Mouse (Mus musculus) heart, postnatal 0 days (tissue): Measurements from ENCODE around the gene Yap1. TPM values are rescaled to one million over a fixed set of nuclear protein-coding genes. Genes with fewer than 3 reads are reported as not detected.

Source experiments
- ATAC-seq: fragments of 200-750 bp; cut with Nextera tagmentation; 2 replicates; pipeline ENCODE4 v1.8.0; 2017; ENCODE audit warnings: low read depth, moderate number of reproducible peaks, moderate library complexity; ENCODE audit not compliant: insufficient read depth
- DNase-seq: peaks from one replicate; pipeline ENCODE4 v3.0.0-alpha.2; 2016; ENCODE audit warnings: low spot score
- H3K27ac ChIP-seq: fragments of 300-500 bp; sonication (generic); 2 replicates; pipeline ENCODE4 v1.5.1; 2014; ENCODE audit warnings: low read depth, mild to moderate bottlenecking
- H3K27me3 ChIP-seq: fragments of 300-500 bp; sonication (generic); 2 replicates; pipeline ENCODE4 v1.6.1; 2014; ENCODE audit warnings: low read length, mixed read lengths; ENCODE audit not compliant: control insufficient read depth, insufficient read depth
- H3K36me3 ChIP-seq: fragments of 300-500 bp; sonication (generic); replicated peaks from 2 replicates; pipeline ENCODE4 v1.6.1; 2014; ENCODE audit warnings: low read length, mixed read lengths; ENCODE audit not compliant: control insufficient read depth, insufficient read depth
- H3K4me1 ChIP-seq: fragments of 300-500 bp; sonication (generic); 2 replicates; pipeline ENCODE4 v1.6.1; 2014; ENCODE audit warnings: antibody characterized with exemption; ENCODE audit not compliant: control insufficient read depth, insufficient read depth
- H3K4me2 ChIP-seq: fragments of 300-500 bp; sonication (generic); 2 replicates; pipeline ENCODE4 v1.6.1; 2014; ENCODE audit warnings: low read depth, mild to moderate bottlenecking, low read length, moderate library complexity
- H3K4me3 ChIP-seq: fragments of 300-500 bp; sonication (generic); 2 replicates; pipeline ENCODE4 v1.5.1; 2014; ENCODE audit warnings: low read depth, low read length
- H3K9ac ChIP-seq: fragments of 300-500 bp; sonication (generic); replicated peaks from 2 replicates; pipeline ENCODE4 v1.6.1; 2014; ENCODE audit warnings: low read depth, low read length, mixed read lengths
- H3K9me3 ChIP-seq: fragments of 300-500 bp; sonication (generic); replicated peaks from 2 replicates; pipeline ENCODE4 v1.6.1; 2016; ENCODE audit warnings: low read length; ENCODE audit not compliant: control insufficient read depth
- CTCF ChIP-seq: IDR thresholded peaks from 2 replicates; pipeline ENCODE4 v1.5.1; 2016; ENCODE audit warnings: antibody characterized with exemption, control low read depth, low read depth
- EP300 ChIP-seq: IDR thresholded peaks from 2 replicates; pipeline ENCODE4 v1.6.1; 2016; ENCODE audit warnings: antibody characterized with exemption, low read depth
- WGBS: fragments of 180-500 bp; shearing (Covaris S2); extraction: QIAGEN DNeasy Blood & Tissue Kit; methylation state at CpG from one replicate; pipeline ENCODE4 v1.1.7; 2014; 5-methylcytosine and 5-hydroxymethylcytosine counted together
- polyA plus RNA-seq: library from polyadenylated mRNA; unstranded; fragments of >200 nt; fragmentation: Nextera tagmentation; extraction: Ambion mirVana; gene quantifications from 2 replicates; pipeline ENCODE4 v1.2.1, GENCODE M21; 2015
- total RNA-seq: library from RNA; depleted of rRNA; stranded (reverse); fragments of >200 nt; gene quantifications from 2 replicates; pipeline ENCODE4 v1.2.3, GENCODE M21; 2014; ENCODE audit warnings: low replicate concordance

Gene Yap1
- total and polyA plus RNA-seq, 2 experiments from 2014 or later: 12.9 to 64.9 TPM

DNA sequence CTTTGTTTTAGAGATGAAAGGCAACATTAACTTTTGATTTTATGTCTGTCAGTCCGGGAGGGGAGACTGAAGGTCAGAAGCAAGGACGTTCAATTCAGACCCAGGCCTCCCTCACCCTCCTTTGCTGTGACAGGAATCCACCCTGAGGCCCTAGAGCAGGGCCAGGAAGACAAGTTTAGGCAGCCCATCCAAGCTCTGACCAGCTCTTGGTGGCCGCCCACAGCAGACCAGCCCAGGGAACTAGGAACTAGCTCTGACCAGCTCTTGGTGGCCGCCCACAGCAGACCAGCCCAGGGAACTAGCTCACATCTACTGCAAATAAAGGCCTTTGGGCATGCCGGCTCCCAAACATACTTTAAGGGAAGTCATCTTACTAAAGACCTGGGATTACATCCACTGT, 26.8 kb downstream of the Yap1 start:
- TF ChIP-seq CTCF (no peak), EP300 (no peak)
- Histone ChIP-seq H3K4me3 (no peak overlapping the region), H3K4me1 (peaks cover 37% of the 10 kb centered on the region; the same call in 1 of the 2 replicates), H3K4me2 (no peak overlapping the region), H3K27me3 (no peaks in the 10 kb centered on the region), H3K9me3 (no peaks in the 10 kb centered on the region), H3K9ac (no peak overlapping the region), H3K36me3 (peaks cover 16% of the 10 kb centered on the region), H3K27ac (peak overlapping the region; percentile 46; the same call in 1 of the 2 replicates)
- no peak for DNase-seq
- WGBS: 57% methylated on average over 5 of the region's 5 CpGs
- ATAC-seq: no peak

DNA sequence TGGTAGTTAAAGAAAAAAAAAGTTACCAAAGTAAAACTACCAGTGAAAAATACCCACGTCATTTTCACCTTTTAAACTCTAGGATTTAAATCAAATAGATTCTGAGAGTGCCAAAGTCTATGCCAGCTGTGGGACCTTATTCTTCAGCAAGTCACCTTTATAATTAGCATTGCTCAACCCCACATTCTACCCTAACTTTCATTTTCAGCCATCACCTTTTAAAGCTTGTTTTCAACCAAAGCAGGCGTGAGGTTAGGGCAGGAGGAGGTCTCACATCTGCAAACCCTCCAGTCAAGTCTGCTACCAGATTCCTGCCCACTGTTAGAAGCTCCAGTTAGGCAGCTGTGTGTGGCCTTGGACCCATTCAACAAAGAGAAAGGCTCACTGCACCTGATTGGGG, 32.4 kb downstream of the Yap1 start:
- 74% methylated on average over 2 of the region's 2 CpGs for WGBS
- Histone ChIP-seq H3K4me2 (no peak overlapping the region), H3K27me3 (no peaks in the 10 kb centered on the region), H3K4me1 (peaks cover 13% of the 10 kb centered on the region; the same call in 1 of the 2 replicates), H3K27ac (no peak overlapping the region; the same call in 1 of the 2 replicates), H3K36me3 (peaks cover 22% of the 10 kb centered on the region), H3K9ac (no peak overlapping the region), H3K4me3 (no peak overlapping the region), H3K9me3 (no peaks in the 10 kb centered on the region)
- TF ChIP-seq CTCF (no peak), EP300 (no peak)
- DNase-seq (no peak), ATAC-seq (no peak)

GRCm38 (mm10) chr9:7967980-7968379, 36.4 kb downstream of the Yap1 start:
- Histone ChIP-seq H3K9me3 (no peaks in the 10 kb centered on the region), H3K9ac (no peak overlapping the region), H3K4me1 (0 out of 2 replicates have a peak, but pooled peaks cover 7% of the 10 kb centered on the region), H3K27ac (no peak overlapping the region), H3K4me2 (no peak overlapping the region), H3K27me3 (no peaks in the 10 kb centered on the region), H3K4me3 (no peak overlapping the region), H3K36me3 (peaks cover 27% of the 10 kb centered on the region; the same call in 1 of the 2 replicates)
- WGBS: 100% methylated on average over 1 of the region's 1 CpGs
- TF ChIP-seq CTCF (no peak), EP300 (no peak)
- DNase-seq: no peak
- no peak for ATAC-seq

DNA sequence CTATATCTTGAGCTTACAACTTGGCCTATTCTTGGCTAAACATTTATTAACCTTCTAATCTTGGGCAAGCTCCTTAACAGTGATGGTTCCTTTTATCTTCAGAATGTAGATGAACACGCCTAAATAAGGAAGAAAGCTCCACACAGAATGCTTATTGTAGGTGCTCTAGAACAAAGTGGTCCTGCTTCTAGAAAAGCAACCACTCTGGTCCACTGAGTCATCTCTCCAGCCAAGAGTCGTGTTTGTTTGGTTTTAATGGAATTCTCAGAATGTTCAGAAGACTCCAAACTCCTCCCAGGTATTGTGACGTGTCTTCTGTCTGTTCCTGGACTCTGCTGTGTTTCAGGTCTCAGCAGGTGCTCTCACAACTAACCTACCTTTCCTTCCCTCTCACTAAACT, 38.8 kb downstream of the Yap1 start:
- TF ChIP-seq EP300: no peak
- TF ChIP-seq CTCF: no peak
- H3K36me3 ChIP-seq: peaks cover 19% of the 10 kb centered on the region; the same call in 1 of the 2 replicates
- H3K27me3 ChIP-seq: no peaks in the 10 kb centered on the region
- ATAC-seq: no peak
- DNase-seq: no peak
- WGBS: 73% methylated on average over 3 of the region's 3 CpGs
- no peak overlapping the region for H3K27ac ChIP-seq
- no peak overlapping the region for H3K4me3 ChIP-seq
- H3K9me3 ChIP-seq: no peaks in the 10 kb centered on the region
- no peak overlapping the region for H3K4me2 ChIP-seq
- H3K4me1 ChIP-seq: peaks cover 25% of the 10 kb centered on the region
- no peak overlapping the region for H3K9ac ChIP-seq

DNA sequence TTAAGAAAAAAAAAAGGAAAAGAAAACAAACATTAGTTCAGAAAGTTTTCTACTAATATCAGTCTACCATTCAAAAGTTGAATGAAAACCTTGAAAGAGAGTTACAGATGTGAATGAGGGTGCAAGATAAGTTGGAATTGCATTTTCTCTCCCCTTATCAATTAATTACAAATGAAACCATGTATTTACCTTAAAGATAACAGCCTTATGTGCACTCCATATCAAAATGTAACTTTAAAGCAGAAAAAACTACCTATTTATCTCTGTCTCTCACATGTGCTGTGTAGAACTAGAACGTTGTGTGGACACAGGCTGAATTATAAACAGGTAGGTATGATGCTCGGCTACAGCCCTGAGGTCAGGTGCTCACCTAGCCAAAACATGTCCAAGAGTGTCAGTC, 40.5 kb downstream of the Yap1 start:
- Histone ChIP-seq H3K9ac (no peak overlapping the region), H3K27me3 (no peaks in the 10 kb centered on the region), H3K4me2 (no peak overlapping the region), H3K27ac (no peak overlapping the region), H3K4me1 (peaks cover 38% of the 10 kb centered on the region), H3K4me3 (no peak overlapping the region), H3K36me3 (0 out of 2 replicates have a peak, but pooled peaks cover 13% of the 10 kb centered on the region), H3K9me3 (no peaks in the 10 kb centered on the region)
- ATAC-seq: no peak
- TF ChIP-seq EP300: no peak
- TF ChIP-seq CTCF: no peak
- DNase-seq: no peak
- 83% methylated on average over 2 of the region's 2 CpGs for WGBS

GRCm38 (mm10) chr9:7962915-7963314, 41.5 kb downstream of the Yap1 start:
- WGBS: 81% methylated on average over 7 of the region's 7 CpGs
- Histone ChIP-seq H3K27ac (no peak overlapping the region), H3K36me3 (0 out of 2 replicates have a peak, but pooled peaks cover 13% of the 10 kb centered on the region), H3K4me3 (no peak overlapping the region), H3K27me3 (no peaks in the 10 kb centered on the region), H3K9ac (no peak overlapping the region), H3K4me1 (peaks cover 33% of the 10 kb centered on the region), H3K9me3 (no peaks in the 10 kb centered on the region), H3K4me2 (no peak overlapping the region)
- TF ChIP-seq CTCF (no peak), EP300 (no peak)
- ATAC-seq (no peak), DNase-seq (no peak)
